Mouse (Mus musculus) lung, adult 2 months (tissue): ENCODE measurements at regions not wholly inside any gene's neighbourhood (a gene's known extent, or its start where the extent isn't known, plus 50 kb on each side); places are given as distances from the start of the nearest gene placed in this dataset.
"Not testable (repeated sequence)": the region's sequence is repeated elsewhere in the genome, so short reads cannot be mapped to it uniquely, and the experiment has no call there.

Experiments used
- DNase-seq: peaks from one replicate; pipeline ENCODE4 v3.0.0; 2022
- H3K4me1 ChIP-seq: fragments of 200-500 bp; 2 replicates; pipeline ENCODE4 v1.6.1; 2011; ENCODE audit warnings: low read length; ENCODE audit not compliant: control insufficient read depth, insufficient read depth
- H3K4me3 ChIP-seq: fragments of 200-500 bp; replicated peaks from 2 replicates; pipeline ENCODE3; 2011; ENCODE audit warnings: low read depth, mild to moderate bottlenecking, control low read depth, low read length; ENCODE audit errors: extremely low read depth
- CTCF ChIP-seq: fragments of 200-500 bp; IDR thresholded peaks from 2 replicates; pipeline ENCODE4 v1.5.1; 2011; ENCODE audit warnings: mild to moderate bottlenecking, low read length, control low read depth; ENCODE audit not compliant: insufficient read depth
- POLR2A ChIP-seq: fragments of 200-500 bp; IDR thresholded peaks from 2 replicates; pipeline ENCODE4 v1.6.1; 2011; ENCODE audit warnings: low read depth, mild to moderate bottlenecking, control low read depth, low read length, borderline replicate concordance; ENCODE audit errors: extremely low read depth
- WGBS: fragments of 180-500 bp; shearing (Covaris S2); methylation state at CpG from one replicate; pipeline ENCODE4 v1.1.7; 2018; 5-methylcytosine and 5-hydroxymethylcytosine counted together

GRCm38 (mm10) chr14:18511094-18511493 lies 179.4 kb upstream of the Ube2e1 start:
- TF ChIP-seq POLR2A (no peak), CTCF (0 out of 2 replicates have a peak, but pooled peaks have one; percentile 12)
- DNase-seq, result no peak
- Histone ChIP-seq H3K4me3 (no peak overlapping the region), H3K4me1 (no peaks in the 10 kb centered on the region)

- TF ChIP-seq CTCF (no peak), POLR2A (no peak)
- WGBS, result 83% methylated on average over 1 of the region's 1 CpGs
- DNase-seq, result no peak
- H3K4me3 ChIP-seq, result no peak overlapping the region
- no peaks in the 10 kb centered on the region for H3K4me1 ChIP-seq
These were observed 176.6 kb upstream of the Ube2e1 start for GRCm38 (mm10) chr14:18508359-18508647.

- Histone ChIP-seq H3K4me3 (no peak overlapping the region), H3K4me1 (no peaks in the 10 kb centered on the region)
- WGBS, result 47% methylated on average over 3 of the region's 3 CpGs
- TF ChIP-seq CTCF (no peak), POLR2A (no peak)
- no peak for DNase-seq
These were observed 176.1 kb upstream of the Ube2e1 start for GRCm38 (mm10) chr14:18507582-18508358.

- WGBS, result 35% methylated on average over 4 of the region's 4 CpGs
- TF ChIP-seq POLR2A (no peak), CTCF (no peak)
- H3K4me3 ChIP-seq, result no peak overlapping the region
- no peaks in the 10 kb centered on the region for H3K4me1 ChIP-seq
- DNase-seq, result no peak
These were observed 174.5 kb upstream of the Ube2e1 start for GRCm38 (mm10) chr14:18506168-18506567.

GRCm38 (mm10) chr14:18500249-18500832 lies 168.7 kb upstream of the Ube2e1 start:
- DNase-seq, result no peak
- H3K4me1 ChIP-seq, result no peaks in the 10 kb centered on the region
- H3K4me3 ChIP-seq, result no peak overlapping the region
- TF ChIP-seq POLR2A (no peak), CTCF (no peak)

GRCm38 (mm10) chr14:18494048-18494447 lies 162.4 kb upstream of the Ube2e1 start:
- WGBS, result 76% methylated on average over 1 of the region's 1 CpGs
- DNase-seq, result no peak
- no peak for TF ChIP-seq POLR2A
- TF ChIP-seq CTCF, result no peak
- Histone ChIP-seq H3K4me3 (no peak overlapping the region), H3K4me1 (no peaks in the 10 kb centered on the region)

GRCm38 (mm10) chr14:18486132-18486800 lies 154.6 kb upstream of the Ube2e1 start:
- TF ChIP-seq POLR2A, result no peak
- no peak for TF ChIP-seq CTCF
- DNase-seq, result no peak
- WGBS, result 78% methylated on average over 4 of the region's 4 CpGs
- H3K4me1 ChIP-seq, result no peaks in the 10 kb centered on the region
- no peak overlapping the region for H3K4me3 ChIP-seq

GRCm38 (mm10) chr14:18485526-18485925 lies 153.9 kb upstream of the Ube2e1 start:
- no peak overlapping the region for H3K4me3 ChIP-seq
- H3K4me1 ChIP-seq, result no peaks in the 10 kb centered on the region
- TF ChIP-seq POLR2A (no peak), CTCF (no peak)
- DNase-seq, result no peak

GRCm38 (mm10) chr14:18476795-18477320 lies 145.2 kb upstream of the Ube2e1 start:
- no peaks in the 10 kb centered on the region for H3K4me1 ChIP-seq
- 61% methylated on average over 3 of the region's 3 CpGs for WGBS
- no peak for DNase-seq
- no peak overlapping the region for H3K4me3 ChIP-seq
- TF ChIP-seq CTCF (no peak), POLR2A (no peak)

- no peaks in the 10 kb centered on the region for H3K4me1 ChIP-seq
- DNase-seq, result no peak
- no peak overlapping the region for H3K4me3 ChIP-seq
- TF ChIP-seq POLR2A, result no peak
- WGBS, result 62% methylated on average over 3 of the region's 3 CpGs
These were observed 137.0 kb upstream of the Ube2e1 start for GRCm38 (mm10) chr14:18468611-18469010.

- DNase-seq, H3K4me3 ChIP-seq, H3K4me1 ChIP-seq: not testable (repeated sequence)
- WGBS, result 71% methylated on average over 4 of the region's 4 CpGs
These were observed 135.2 kb upstream of the Ube2e1 start for GRCm38 (mm10) chr14:18466864-18467263.

- not testable (repeated sequence) for DNase-seq, H3K4me1 ChIP-seq, H3K4me3 ChIP-seq
- 25% methylated on average over 5 of the region's 5 CpGs for WGBS
These were observed 132.5 kb upstream of the Ube2e1 start for GRCm38 (mm10) chr14:18464199-18464598.
